Mouse (Mus musculus): ENCODE measurements around the gene Dock6. TPM values are rescaled to one million over a fixed set of nuclear protein-coding genes. Genes with fewer than 3 reads are reported as not detected.

Gene Dock6
- polyA plus RNA-seq, 1 experiment = 41.5 TPM

GRCm38 (mm10) chr9:21846755-21847341 is 5.6 kb downstream of the Dock6 start:
- Histone ChIP-seq H3K4me1 (ENCODE audit: control insufficient read depth, insufficient read depth, low read length) (peaks cover 8% of the 10 kb centered on the region), H3K4me3 (ENCODE audit: control insufficient read depth, low read depth, low read length) (no peak overlapping the region), H3K27me3 (ENCODE audit: control insufficient read depth, insufficient read depth, low read length) (no peaks in the 10 kb centered on the region)

GRCm38 (mm10) chr9:21845381-21846080 is 6.9 kb downstream of the Dock6 start:
- Histone ChIP-seq H3K4me3 (ENCODE audit: control insufficient read depth, low read depth, low read length) (no peak overlapping the region), H3K36me3 (ENCODE audit: control insufficient read depth, insufficient read depth, low read length) (no peaks in the 10 kb centered on the region; the same call in none of the 2 replicates), H3K27me3 (ENCODE audit: control insufficient read depth, insufficient read depth, low read length) (no peaks in the 10 kb centered on the region), H3K27ac (ENCODE audit: control insufficient read depth, insufficient read depth, low read depth, low read length) (no peak overlapping the region), H3K4me1 (ENCODE audit: control insufficient read depth, insufficient read depth, low read length) (peaks cover 6% of the 10 kb centered on the region; the same call in 1 of the 2 replicates)
- TF ChIP-seq POLR2A (IDR thresholded peaks at IDR 0.05; ENCODE audit: control insufficient read depth, low read depth, low read length) (no peak), CTCF (IDR thresholded peaks at IDR 0.05; ENCODE audit: control insufficient read depth, insufficient read depth, insufficient replicate concordance, low read depth, low read length) (no peak)

More at GRCm38 (mm10) chr9:21846755-21847341, 5.6 kb downstream of the Dock6 start:
- no peak for TF ChIP-seq POLR2A (IDR thresholded peaks at IDR 0.05; ENCODE audit: control insufficient read depth, low read depth, low read length)
- TF ChIP-seq CTCF (IDR thresholded peaks at IDR 0.05; ENCODE audit: control insufficient read depth, insufficient read depth, insufficient replicate concordance, low read depth, low read length) = no peak
- peak overlapping the region; percentile 52 for H3K27ac ChIP-seq (ENCODE audit: control insufficient read depth, insufficient read depth, low read depth, low read length)
- H3K36me3 ChIP-seq (ENCODE audit: control insufficient read depth, insufficient read depth, low read length) = no peaks in the 10 kb centered on the region; the same call in 1 of the 2 replicates

- no peaks in the 10 kb centered on the region for H3K27me3 ChIP-seq (ENCODE audit: control insufficient read depth, insufficient read depth, low read length)
- H3K36me3 ChIP-seq (ENCODE audit: control insufficient read depth, insufficient read depth, low read length) = peaks cover 2% of the 10 kb centered on the region
- H3K4me1 ChIP-seq (ENCODE audit: control insufficient read depth, insufficient read depth, low read length) = peaks cover 2% of the 10 kb centered on the region; the same call in 1 of the 2 replicates
- no peak overlapping the region for H3K27ac ChIP-seq (ENCODE audit: control insufficient read depth, insufficient read depth, low read depth, low read length)
- H3K4me3 ChIP-seq (ENCODE audit: control insufficient read depth, low read depth, low read length) = no peak overlapping the region
- TF ChIP-seq POLR2A (IDR thresholded peaks at IDR 0.05; ENCODE audit: control insufficient read depth, low read depth, low read length) = no peak
- no peak for TF ChIP-seq CTCF (IDR thresholded peaks at IDR 0.05; ENCODE audit: control insufficient read depth, insufficient read depth, insufficient replicate concordance, low read depth, low read length)
Observed at GRCm38 (mm10) chr9:21843086-21843485, 9.3 kb downstream of the Dock6 start.

- Histone ChIP-seq H3K36me3 (ENCODE audit: control insufficient read depth, insufficient read depth, low read length) (peaks cover 2% of the 10 kb centered on the region), H3K4me1 (ENCODE audit: control insufficient read depth, insufficient read depth, low read length) (peaks cover 2% of the 10 kb centered on the region; the same call in 1 of the 2 replicates), H3K27me3 (ENCODE audit: control insufficient read depth, insufficient read depth, low read length) (no peaks in the 10 kb centered on the region), H3K27ac (ENCODE audit: control insufficient read depth, insufficient read depth, low read depth, low read length) (no peak overlapping the region), H3K4me3 (ENCODE audit: control insufficient read depth, low read depth, low read length) (no peak overlapping the region)
- no peak for TF ChIP-seq POLR2A (IDR thresholded peaks at IDR 0.05; ENCODE audit: control insufficient read depth, low read depth, low read length)
- no peak for TF ChIP-seq CTCF (IDR thresholded peaks at IDR 0.05; ENCODE audit: control insufficient read depth, insufficient read depth, insufficient replicate concordance, low read depth, low read length)
Observed at GRCm38 (mm10) chr9:21842391-21842790, 10.0 kb downstream of the Dock6 start.

- H3K4me3 ChIP-seq (ENCODE audit: control insufficient read depth, low read depth, low read length) = no peak overlapping the region
- TF ChIP-seq POLR2A (IDR thresholded peaks at IDR 0.05; ENCODE audit: control insufficient read depth, low read depth, low read length) (no peak), CTCF (IDR thresholded peaks at IDR 0.05; ENCODE audit: control insufficient read depth, insufficient read depth, insufficient replicate concordance, low read depth, low read length) (no peak)
- H3K4me1 ChIP-seq (ENCODE audit: control insufficient read depth, insufficient read depth, low read length) = no peaks in the 10 kb centered on the region
- no peaks in the 10 kb centered on the region for H3K27me3 ChIP-seq (ENCODE audit: control insufficient read depth, insufficient read depth, low read length)
- peaks cover 2% of the 10 kb centered on the region for H3K36me3 ChIP-seq (ENCODE audit: control insufficient read depth, insufficient read depth, low read length)
- no peak overlapping the region for H3K27ac ChIP-seq (ENCODE audit: control insufficient read depth, insufficient read depth, low read depth, low read length)
Observed at GRCm38 (mm10) chr9:21841340-21841739, 11.1 kb downstream of the Dock6 start.

GRCm38 (mm10) chr9:21840115-21840787 is 12.2 kb downstream of the Dock6 start:
- TF ChIP-seq POLR2A (IDR thresholded peaks at IDR 0.05; ENCODE audit: control insufficient read depth, low read depth, low read length) = no peak
- peak; percentile 73; the same call in 1 of the 2 replicates for TF ChIP-seq CTCF (IDR thresholded peaks at IDR 0.05; ENCODE audit: control insufficient read depth, insufficient read depth, insufficient replicate concordance, low read depth, low read length)
- H3K27ac ChIP-seq (ENCODE audit: control insufficient read depth, insufficient read depth, low read depth, low read length) = no peak overlapping the region
- peaks cover 2% of the 10 kb centered on the region for H3K36me3 ChIP-seq (ENCODE audit: control insufficient read depth, insufficient read depth, low read length)
- H3K4me1 ChIP-seq (ENCODE audit: control insufficient read depth, insufficient read depth, low read length) = no peaks in the 10 kb centered on the region; the same call in 1 of the 2 replicates
- no peaks in the 10 kb centered on the region for H3K27me3 ChIP-seq (ENCODE audit: control insufficient read depth, insufficient read depth, low read length)
- H3K4me3 ChIP-seq (ENCODE audit: control insufficient read depth, low read depth, low read length) = no peak overlapping the region

GRCm38 (mm10) chr9:21837690-21838089 is 14.7 kb downstream of the Dock6 start:
- no peak for TF ChIP-seq POLR2A (IDR thresholded peaks at IDR 0.05; ENCODE audit: control insufficient read depth, low read depth, low read length)
- no peak for TF ChIP-seq CTCF (IDR thresholded peaks at IDR 0.05; ENCODE audit: control insufficient read depth, insufficient read depth, insufficient replicate concordance, low read depth, low read length)
- Histone ChIP-seq H3K27me3 (ENCODE audit: control insufficient read depth, insufficient read depth, low read length) (no peaks in the 10 kb centered on the region), H3K36me3 (ENCODE audit: control insufficient read depth, insufficient read depth, low read length) (peaks cover 2% of the 10 kb centered on the region; the same call in 1 of the 2 replicates), H3K4me1 (ENCODE audit: control insufficient read depth, insufficient read depth, low read length) (no peaks in the 10 kb centered on the region; the same call in 1 of the 2 replicates), H3K4me3 (ENCODE audit: control insufficient read depth, low read depth, low read length) (no peak overlapping the region), H3K27ac (ENCODE audit: control insufficient read depth, insufficient read depth, low read depth, low read length) (no peak overlapping the region)
